Mouse (Mus musculus) adrenal gland, adult 18-20 months (tissue): ENCODE measurements around the gene Magi1. TPM values are rescaled to one million over a fixed set of nuclear protein-coding genes. Genes with fewer than 3 reads are reported as not detected.

ENCODE experiments used
- DNase-seq, 2 experiments: peaks; one replicate each; pipeline ENCODE4 v3.0.0; 2021 to 2022; ENCODE audit warnings: low spot score in 2 of 2
- total RNA-seq, 2 experiments: library from RNA; stranded (reverse); gene quantifications; 1 replicate in 1 of 2; 2 replicates in 1 of 2; pipeline ENCODE4 v1.2.3; 2021

Magi1 gene
- total RNA-seq, 2 experiments from 2014 or later: 12.5 to 27.9 TPM

DNA sequence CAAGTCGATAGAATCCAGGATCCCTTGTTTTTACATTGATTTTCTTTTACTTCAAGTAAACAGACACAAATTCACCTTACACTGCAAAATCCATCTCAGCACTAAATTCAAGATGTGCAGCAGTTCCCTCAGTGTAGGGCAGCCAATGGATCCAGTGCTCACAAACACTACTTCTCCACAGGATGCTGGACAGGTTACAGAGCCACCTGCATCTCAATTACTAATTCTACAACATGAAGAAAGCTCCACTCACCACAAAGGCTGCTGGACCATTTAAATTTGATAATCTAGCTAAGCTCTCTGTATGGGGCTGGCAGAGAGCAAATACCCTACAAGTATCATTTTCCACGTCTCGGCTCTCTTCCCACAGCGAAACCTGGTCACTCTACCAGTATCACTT is 445.3 kb downstream of the Magi1 start:
- DNase-seq: no peak

GRCm38 (mm10) chr6:93836585-93836984 is 447.1 kb downstream of the Magi1 start:
- no peak for DNase-seq

DNA sequence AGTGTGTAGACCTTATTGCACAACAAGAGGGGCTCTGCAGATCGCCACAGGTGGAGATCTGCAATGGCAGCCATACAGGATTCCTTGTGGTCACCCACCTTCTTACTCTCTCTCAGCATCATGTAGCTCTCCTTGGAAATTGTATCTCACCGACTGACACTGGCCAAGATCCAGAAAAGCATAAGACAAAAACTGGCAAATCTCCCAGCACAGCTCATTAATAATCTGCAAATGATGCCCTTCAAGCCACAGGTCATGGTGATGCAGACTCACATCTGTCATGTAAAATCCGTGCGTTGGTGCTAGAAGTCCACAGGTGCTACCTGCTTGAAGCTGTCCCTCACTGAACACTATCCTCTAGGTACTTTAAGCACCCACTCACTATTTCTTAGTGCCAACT is 448.5 kb downstream of the Magi1 start:
- no peak for DNase-seq

GRCm38 (mm10) chr6:93828262-93828661 is 455.5 kb downstream of the Magi1 start:
- no peak for DNase-seq

GRCm38 (mm10) chr6:93826875-93827274 is 456.8 kb downstream of the Magi1 start:
- DNase-seq: no peak

- no peak for DNase-seq
Observed at GRCm38 (mm10) chr6:93822221-93822897, 461.4 kb downstream of the Magi1 start.

DNA sequence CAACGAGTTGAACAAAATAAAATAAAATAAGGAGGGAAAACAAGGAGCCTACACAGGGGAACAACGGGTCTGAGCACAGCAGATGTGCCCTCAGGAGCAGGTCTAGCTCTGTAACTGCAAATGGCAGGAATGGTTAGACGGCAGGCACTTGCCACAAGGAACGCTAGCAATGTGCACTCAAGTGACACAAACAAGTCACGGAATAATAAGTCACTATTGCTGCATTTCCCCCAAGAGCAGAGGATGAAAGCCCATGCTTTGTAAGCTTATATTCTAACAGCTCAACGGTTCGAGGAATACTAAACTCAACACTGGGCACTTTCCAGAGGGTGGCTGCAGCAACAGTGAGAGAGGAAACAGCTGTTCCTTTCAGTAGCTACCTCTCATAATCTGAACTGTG is 462.2 kb downstream of the Magi1 start:
- DNase-seq: no peak

DNA sequence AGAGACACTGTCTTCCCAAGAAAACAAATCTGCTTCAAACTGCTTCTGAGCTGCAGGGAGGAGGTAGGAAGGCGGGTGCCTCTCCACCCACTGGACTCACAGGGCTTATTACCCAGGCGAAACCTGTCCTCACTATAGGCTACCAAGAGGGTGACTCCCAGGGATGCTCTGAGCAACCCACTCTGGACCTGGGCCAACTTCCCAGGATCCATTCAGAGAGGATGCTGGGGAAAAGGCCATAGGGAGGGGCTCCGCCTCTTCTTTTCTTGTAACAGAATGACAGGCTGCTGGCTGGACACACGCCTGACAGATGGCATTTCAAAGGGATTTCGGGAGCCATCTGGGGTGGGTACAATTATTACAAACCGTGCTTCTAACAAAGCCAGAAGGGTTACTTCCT is 463.8 kb downstream of the Magi1 start:
- DNase-seq: peak in 1 of 2 experiments; percentile 30

DNA sequence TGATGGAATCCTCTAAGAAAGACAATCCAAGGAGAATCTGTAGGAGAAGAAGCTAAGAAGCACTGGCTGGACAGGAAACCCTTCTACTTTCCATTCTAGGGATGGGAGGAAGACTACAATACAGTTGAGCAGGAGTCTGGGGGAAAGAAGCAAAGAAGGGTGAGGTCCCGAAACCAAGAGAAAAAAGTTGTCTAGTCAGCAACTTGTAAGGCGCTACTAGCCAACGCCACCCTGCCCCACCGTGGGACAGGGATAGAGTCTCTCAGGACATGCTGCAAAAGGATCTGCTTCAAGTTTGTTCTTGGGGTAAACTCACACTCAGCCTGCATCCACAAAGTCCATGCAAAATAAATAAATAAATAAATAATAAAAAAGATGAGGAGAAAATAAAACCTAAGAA is 464.4 kb downstream of the Magi1 start:
- DNase-seq: no peak

- no peak for DNase-seq
Observed at GRCm38 (mm10) chr6:93818494-93818893, 465.2 kb downstream of the Magi1 start.

DNA sequence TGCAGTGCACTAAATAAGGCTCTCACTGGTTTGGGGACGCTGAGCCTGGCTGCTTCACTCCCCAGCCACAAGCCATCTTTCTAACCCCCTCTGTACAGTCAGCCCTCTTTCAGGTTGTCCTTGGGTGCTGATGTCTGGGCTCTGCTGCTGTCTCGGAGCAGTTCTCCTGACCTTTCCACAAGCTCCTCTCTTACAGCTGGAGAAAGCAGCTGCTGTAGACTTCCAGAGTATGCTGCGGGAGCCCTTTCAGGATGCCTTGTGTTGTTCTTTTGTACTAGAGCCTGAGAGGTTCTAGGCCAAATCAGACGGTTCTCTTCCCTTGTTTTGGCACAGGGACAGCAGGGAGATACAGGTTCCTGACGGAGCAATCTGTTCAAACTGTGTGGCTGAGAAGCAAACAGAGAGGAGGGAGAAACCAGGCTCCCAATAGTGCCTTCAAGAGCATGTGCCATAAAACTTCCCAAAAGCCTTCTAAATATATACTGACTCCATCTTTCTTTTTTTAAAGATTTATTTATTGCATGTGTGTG is 478.2 kb downstream of the Magi1 start:
- DNase-seq: no peak

DNA sequence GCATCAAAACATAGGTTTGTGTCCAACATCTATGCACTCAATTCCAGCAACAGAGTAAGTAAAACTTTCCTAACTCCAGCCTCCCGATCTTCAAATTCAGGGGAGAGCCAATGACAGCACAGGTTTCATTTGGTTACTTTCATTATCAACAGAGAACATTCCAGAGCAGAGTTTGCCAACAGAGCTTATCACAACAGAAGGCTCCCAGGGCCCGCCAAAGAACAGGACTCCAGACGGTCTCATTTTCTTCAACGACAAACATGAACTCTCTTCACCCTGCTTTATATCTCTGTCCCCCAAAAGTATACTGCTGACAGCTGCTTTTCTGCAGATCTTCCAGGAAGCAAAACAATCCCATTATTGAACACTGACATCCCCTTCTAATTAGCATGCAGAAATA is 481.3 kb downstream of the Magi1 start:
- DNase-seq: no peak

DNA sequence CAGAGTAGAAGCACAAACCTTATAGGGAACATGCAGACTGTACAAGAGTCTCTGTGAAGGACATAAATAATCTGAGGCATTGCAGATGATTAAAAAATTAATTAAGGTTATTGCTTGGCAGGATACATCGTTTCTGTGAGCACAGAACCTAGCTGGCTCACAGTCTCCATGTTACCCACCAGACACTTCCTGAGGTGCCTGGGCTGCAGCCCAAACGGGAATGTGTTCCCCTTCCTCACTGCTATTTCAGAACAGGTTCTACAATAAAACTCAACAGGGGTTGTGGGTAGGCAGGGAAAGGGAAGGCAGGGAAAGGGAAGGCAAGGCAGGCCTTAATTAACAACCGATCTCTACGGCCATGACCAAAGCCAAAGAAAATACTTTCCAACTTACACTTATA is 483.3 kb downstream of the Magi1 start:
- DNase-seq: no peak

- no peak for DNase-seq
Observed at GRCm38 (mm10) chr6:93792309-93793215, 491.2 kb downstream of the Magi1 start.

- no peak for DNase-seq
Observed at GRCm38 (mm10) chr6:93789721-93790120, 494.0 kb downstream of the Magi1 start.

DNA sequence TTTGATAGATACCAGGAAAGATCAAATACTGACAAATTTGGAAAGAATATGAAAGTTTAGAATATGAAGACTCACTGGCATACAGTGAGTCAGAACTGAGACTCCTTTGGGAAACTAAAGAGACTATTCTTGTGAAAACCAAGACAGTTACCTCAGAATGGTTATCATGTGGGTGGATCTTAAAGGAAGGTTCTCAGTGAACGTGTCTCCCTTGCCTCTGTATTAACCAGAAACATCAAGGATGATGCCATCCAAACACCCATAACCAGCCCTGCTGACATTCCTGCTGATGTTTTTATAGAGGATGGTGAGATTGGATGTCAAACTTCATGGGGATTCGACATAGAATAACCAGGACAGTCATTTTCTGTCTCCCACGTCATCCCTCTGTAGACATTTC is 496.7 kb downstream of the Magi1 start:
- DNase-seq: no peak

- no peak for DNase-seq
Observed at GRCm38 (mm10) chr6:93786220-93786619, 497.5 kb downstream of the Magi1 start.

DNA sequence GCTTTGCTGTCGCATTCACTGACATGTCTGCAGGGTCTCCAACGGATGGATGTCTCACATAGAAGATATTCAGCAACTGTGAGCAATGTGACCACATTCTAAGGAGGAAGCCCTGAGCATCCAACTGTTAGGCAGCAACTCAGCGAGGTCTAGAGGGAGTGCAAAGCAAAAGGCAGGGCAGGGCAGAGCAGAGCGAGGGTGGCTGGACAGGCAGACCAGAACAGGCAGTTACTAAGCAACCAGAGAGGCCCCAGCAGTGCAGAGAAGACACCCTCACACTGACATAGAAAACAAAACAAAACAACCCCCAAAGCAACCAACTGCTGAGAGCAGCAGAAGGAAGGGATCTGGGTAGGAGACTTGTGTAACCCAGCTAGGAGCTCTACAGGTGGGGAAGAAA is 512.6 kb downstream of the Magi1 start:
- no peak for DNase-seq

- DNase-seq: no peak
Observed at GRCm38 (mm10) chr6:93770283-93771025, 513.3 kb downstream of the Magi1 start.

DNA sequence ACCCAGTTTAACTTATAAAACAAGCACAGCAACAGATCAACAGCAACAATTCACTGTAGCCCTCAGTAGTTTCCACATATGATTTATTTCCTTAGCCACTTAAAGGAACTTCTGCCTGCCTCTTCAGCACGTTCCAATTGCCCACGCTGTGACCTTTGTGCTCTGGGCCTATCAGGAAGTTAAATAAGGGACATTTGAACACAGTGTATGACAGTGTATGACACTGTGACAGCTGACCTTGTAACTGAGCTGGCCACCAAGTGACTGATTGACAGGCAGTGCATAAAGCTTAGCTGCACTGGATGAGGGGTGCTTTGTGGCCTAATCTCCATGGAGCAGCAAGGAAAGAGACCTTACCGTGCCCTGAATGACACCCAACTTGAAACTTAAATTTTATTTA is 525.6 kb downstream of the Magi1 start:
- no peak for DNase-seq

- peak; percentile 65 to 69 for DNase-seq
Observed at GRCm38 (mm10) chr6:93757353-93758087, 526.2 kb downstream of the Magi1 start.
